Mouse (Mus musculus) retina, postnatal 7 days (tissue): ENCODE measurements at regions not wholly inside any gene's neighbourhood (a gene's known extent, or its start where the extent isn't known, plus 50 kb on each side); places are given as distances from the start of the nearest gene placed in this dataset.

Experiments used
- DNase-seq: peaks from one replicate; pipeline ENCODE4 v3.0.0-alpha.2; 2012; ENCODE audit warnings: low read depth, low spot score

DNA sequence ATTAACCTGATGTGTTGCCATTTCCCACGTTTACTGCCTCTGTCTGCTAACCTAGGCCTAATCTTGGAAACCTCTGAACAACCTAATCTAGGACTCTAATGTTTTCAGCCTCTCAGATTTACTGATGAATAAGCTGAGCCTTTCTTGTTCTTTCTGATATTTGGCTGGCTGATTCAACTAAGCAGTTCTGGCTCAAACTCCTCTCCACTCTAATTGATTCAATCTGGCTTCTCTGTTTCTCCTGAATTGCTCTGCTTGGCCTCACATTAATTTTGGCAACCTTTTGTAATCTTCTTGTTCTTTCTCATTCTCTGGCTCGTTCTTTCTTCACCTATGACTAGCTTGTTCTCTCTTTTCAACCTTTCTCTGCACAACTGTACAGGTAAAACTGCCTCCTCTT, 1561.2 kb upstream of the Zeb2 start:
- DNase-seq: no peak

DNA sequence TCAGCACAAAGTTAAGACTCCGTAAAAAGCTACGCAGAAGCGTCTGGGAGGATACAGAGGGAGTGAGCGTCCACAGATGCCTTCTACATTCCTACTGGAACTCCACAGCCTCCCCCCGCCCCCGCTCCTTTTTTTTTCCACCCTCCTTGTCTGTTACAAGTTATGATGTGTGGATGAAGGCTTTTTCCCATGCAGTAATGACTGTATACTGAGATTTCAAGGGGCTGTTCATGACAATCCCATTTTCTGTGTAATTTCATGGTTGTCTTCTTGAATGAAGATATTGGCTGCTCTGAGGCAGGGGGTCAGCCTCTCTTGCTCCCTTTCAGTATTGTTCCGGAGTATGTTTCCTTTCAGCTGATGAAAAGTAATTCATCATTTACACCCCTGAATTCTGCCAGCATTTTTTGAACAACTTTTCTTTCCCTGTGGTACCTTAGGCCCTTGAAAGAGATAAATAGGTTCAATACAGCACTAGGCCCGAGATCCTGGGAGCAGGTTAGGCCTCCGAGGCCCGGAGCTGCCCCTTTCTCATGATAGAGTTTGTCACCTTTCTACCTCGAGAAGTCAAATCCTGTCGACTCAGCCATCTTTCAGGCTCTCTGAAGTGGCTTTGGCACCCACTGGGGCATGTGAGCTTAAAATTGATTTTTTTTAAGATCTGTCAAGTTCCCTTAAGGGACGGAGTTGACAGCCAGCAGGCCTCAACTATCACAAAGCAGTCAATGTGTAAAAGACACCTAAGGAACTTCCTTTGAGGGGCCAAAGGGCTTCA, 1552.5 kb upstream of the Zeb2 start:
- no peak for DNase-seq

DNA sequence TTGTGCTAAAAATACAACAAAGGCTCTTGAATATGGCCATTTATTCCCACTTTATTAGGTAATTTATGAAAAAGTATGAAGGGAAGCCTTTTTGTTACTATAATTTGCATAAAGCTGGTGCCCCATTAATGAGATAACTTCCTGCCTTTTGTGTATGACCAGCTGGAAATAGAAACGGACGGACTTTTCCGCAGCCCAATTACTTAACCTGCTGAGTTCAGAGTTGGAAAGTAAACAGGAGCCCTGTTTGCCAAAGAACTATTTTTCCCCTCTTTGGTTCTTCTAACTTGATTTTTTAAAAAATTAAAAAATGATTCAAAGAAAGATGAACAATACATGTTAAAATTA, 1549.8 kb upstream of the Zeb2 start:
- DNase-seq: no peak

DNA sequence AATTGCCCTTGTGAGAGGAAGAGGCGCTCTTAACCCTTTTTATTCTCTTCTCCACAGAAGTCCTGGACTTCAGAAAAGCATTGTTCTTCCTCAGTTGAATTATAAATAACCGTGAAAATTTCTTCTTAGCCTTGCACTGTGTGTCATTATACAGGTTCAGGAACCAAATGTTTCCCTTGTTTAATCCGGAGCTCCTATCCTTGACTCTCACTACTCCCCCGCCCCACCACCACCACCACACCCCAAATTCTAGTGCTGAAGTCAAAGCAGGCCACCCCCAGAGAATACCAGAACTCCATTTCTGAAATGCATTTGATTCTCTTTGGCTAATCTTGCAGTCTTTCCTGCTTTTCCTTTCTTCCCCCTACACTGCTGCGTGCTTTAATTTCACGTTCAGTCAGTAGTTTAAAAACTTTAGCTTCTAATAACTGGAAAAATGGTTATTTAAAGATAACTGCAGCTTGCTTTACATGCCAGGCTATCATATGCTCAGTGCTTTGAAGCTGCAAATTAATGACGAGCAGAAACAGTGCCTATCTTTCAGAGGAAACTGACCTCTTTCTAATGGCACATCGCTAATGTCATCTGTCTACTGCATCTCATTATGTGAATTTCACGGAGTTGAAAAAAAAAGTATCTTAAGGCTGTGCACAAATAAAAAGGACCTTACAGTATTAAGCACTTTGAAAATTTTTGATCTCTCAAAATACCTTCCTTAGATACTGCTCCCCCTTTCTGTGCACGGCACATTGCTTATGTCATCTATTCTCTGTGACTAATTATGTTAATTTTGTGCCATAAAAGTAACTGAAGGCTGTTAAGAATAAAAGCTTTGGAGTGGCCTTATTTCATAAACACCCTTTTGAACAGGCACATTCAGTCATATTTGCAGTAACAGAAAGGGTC, 1549.1 kb upstream of the Zeb2 start:
- no peak for DNase-seq

DNA sequence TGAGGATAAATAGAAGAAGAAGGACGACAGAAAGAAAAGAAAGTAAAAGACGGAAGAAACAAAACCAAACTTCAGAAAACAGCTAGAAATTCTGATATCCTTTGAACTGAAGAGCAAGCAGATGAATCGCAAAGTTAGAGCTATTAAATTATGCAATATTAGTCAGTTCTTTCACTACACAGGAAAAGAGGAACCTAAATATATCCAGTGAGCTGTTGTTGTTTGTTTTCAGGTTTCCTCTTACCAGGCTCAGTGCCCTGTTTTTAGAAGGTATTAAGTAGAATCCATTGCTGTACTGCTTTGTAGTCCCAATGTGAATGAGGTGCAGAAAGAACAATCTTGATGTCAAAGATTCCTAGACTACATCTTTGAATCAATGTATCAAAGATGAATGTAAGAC, 1544.7 kb upstream of the Zeb2 start:
- DNase-seq: no peak

DNA sequence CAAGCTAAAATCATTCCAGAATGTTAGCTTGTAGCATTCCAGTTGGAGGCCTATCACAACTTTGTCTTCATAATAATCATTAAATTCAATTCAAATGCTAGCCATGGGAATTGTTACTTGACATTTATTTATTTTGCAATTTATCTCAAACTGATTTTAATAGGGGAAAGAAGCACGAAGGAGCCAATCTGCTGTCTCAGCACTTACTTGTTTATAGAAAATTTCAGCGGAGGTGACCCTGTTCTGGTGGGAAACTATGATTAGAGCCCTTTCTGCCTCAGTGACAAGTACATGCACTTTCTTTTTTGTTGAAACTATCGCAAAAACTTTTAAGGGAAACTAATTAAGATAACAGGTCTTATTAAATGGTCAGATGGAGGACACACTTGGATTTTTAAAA, 1543.4 kb upstream of the Zeb2 start:
- DNase-seq: no peak

DNA sequence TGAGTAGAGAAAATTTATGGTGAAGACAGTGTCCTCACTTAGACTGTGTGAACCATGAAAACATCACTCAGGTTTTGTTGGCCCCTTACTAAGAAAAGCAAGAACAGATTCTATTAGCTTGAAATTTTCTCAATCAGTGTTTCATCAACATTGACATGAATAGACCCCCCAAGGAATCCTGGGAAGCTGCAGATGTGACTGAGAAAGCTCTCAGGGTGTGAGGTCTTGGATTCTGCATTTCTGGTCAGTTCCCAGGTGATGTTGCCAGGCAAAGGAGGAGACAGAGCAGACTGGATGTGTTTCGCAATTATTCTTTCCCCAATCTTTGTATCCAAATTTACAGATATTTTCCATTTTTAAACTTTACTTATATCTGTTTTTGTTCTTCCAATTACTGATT, 1538.1 kb upstream of the Zeb2 start:
- no peak for DNase-seq

DNA sequence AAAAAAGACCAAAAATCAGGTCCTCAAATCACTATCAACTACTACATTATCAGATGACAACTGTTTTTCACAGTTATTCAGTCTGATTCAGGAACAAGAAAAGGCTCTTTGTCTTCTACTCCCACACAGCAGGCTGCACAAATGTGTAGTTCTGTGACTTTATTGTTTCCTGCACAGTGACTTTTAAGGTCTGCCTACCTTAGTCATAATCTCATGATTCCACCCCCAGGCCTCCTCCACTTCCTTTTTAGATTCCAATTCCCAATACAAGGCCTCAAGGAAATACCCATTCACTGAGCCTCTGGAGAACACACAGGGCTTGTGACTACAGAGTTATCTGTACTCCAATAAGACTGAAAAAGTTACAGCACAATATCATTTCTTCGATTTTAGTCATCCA, 1535.4 kb upstream of the Zeb2 start:
- DNase-seq: no peak

DNA sequence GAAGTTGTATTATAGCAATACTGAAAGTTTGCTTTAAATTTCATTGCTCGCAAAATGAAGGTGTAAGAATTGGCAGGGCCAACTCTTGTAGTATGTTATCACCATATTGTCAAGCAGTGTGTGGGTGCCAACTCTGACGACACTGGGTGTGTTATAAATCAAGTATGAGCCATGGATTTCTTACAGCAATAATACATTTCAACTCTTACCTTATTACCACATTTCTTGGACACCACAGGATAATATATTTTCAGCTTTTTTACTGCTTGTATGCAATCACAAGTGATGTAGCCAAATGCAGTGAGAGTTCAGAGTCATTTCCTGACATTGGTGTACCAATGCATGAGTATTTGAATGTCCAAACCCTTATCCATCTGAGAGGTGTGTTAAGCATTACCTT, 1529.2 kb upstream of the Zeb2 start:
- DNase-seq: no peak

DNA sequence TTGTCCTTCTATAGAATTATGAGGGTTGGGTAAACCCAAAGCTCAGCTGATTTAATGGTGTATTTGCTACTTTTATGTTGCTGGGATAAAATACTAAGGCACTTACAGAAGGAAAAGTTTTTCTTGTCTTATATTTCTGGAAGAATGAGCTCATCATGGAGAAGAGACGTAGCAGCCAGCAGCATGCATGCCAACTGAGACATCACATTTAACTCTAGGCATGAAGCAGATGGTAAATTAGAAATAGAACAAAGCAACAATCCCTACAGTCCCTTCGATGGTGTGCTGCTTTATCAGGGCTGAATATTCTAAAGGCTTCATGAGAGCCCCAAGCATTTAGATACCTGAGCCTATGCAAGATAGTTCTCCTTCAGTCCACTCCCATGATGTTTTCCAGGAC, 1492.0 kb upstream of the Zeb2 start:
- DNase-seq: no peak

DNA sequence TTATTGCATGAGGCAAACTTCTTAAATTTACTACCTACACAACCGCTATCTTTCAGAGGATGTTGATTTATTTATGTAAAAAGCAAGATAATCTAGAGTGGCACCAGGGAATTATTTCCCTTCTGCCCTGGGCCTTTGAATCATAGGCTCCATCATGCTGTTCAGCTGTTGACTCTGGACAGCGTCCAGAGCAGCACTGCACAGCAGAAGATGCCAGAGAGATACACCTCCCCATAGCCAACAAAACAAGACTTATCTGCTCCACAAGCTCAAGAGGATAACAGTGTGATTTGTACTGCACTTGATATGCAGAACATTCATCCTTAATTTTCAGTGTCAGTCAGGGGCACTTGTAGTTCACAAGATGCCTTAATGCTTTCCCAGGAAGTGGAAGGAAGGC, 1464.6 kb upstream of the Zeb2 start:
- no peak for DNase-seq

DNA sequence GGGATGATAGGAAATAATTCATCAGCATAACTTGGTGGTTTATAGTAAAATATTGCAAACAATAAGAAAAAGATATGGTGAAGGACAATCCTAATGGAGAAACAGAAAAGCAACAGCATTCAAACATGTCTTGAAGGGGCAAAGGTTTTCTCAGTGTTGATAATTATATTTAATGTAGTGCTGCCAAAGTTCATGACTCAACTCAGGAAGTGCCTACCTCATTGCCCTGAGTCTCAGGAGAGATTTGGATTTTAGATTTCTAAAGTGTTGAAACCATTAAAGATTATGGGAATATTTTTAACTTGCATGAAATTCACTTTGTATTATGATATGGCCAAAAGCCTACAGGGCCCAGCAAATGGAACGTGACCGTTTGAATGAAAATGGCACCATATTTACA, 1453.2 kb upstream of the Zeb2 start:
- no peak for DNase-seq

DNA sequence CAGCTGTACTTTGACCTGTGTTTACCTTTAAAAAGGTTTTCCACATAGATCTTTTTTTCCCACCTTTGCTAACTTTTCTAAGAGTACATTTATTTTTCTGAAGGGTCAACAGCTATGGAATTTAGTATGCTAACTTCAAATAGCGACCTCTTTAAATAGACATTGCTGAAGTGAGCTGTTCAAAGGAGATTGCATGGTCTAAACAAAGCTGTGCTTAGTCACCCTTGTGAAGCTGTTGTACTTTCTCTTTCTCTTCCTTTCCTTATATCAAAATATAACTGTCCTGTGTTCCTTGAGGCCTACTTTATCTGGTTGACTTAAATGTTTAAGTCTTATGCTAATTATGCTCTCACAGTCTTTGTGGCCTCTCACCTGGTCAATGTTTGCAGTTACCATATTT, 1416.2 kb upstream of the Zeb2 start:
- DNase-seq: no peak

DNA sequence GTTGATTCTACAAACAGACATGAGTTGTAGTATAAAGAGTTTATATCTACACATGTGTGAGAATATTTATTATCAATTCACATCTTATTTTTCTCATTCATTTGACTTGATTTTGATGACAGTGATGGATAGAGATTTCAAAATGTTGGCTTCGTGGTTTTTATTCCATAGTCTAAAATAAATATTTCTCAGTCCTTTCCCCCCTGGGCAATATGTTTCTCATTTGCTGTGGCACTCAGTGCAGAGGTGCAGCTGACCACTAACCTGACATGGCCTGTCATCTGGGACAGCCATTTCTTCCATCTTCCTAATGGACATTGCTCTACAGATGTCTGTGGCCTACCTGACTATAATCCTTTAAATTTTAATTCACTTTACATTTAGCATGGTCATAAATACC, 1413.5 kb upstream of the Zeb2 start:
- no peak for DNase-seq

DNA sequence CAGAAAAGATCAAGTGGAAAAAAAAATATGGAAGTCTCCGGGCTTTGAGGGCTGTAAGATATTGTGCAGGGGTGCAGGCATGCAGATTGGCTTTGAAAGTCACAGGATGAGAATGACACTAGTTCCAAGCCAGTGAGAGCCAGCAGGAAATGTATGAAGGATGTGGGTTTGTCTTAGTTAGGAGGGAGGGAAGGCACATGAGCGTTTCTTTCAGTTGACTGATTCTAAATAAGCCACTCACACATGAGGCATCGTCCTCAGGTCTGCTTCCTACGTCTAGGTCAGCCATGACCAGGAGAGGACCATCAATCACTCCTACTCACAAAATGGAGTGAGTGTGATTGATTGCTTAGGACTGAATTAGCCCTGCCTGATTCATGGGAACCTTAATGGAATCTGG, 1408.0 kb upstream of the Zeb2 start:
- no peak for DNase-seq

DNA sequence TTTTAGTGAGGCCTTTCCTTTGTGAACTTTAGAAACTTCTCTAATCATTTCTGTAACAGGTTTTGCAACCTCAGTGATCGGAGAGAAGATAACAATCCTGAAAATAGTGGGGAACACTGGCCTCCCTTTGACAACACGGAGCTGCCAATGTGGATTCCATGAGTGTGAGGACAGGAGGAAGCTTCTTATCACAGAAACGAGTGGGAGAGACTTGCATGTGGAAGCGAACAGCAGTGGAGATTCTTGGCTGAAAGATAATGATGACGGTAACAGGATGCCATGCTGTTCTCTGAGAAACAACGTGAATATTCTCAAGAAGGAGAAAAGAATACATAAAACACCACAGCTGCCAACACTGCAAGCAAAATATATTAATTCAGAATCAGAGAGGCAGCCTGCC, 1407.4 kb upstream of the Zeb2 start:
- no peak for DNase-seq

DNA sequence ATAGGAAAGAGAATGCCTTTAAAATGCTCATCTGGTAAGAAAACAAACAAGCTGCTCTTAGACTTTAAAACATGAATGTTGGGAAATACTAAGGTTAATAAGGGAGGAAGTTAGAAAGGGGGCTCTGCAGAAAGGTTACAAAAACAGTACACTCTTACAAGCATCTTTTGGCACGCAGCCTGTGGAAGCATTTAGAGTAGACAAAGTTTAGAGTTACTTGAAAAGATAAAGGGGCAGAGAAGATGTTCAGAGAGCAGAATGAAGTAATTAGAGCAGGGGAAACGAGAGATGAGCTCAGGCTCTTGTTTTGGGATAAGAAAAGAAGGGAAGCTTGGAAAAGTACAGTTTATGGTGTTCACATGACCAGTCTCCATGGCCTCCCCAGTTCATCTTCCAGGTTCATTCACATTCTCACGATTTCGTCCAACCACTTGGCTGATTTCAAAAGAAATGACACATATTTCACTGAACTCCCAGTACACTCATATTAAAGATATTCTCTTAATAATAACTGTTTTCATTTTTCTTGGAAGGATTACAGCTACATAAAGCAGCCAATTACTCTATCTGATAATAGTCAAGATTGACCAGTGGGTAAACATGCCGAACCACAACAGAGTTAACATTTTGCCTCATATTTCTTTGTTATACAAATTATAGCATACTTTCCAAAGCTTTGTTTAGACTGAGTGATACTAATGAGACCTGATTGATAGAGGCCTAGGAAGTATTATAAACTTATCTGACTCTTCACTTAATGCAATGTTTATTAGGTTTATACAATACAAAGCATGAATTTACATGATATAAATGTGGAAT, 1404.2 kb upstream of the Zeb2 start:
- no peak for DNase-seq

DNA sequence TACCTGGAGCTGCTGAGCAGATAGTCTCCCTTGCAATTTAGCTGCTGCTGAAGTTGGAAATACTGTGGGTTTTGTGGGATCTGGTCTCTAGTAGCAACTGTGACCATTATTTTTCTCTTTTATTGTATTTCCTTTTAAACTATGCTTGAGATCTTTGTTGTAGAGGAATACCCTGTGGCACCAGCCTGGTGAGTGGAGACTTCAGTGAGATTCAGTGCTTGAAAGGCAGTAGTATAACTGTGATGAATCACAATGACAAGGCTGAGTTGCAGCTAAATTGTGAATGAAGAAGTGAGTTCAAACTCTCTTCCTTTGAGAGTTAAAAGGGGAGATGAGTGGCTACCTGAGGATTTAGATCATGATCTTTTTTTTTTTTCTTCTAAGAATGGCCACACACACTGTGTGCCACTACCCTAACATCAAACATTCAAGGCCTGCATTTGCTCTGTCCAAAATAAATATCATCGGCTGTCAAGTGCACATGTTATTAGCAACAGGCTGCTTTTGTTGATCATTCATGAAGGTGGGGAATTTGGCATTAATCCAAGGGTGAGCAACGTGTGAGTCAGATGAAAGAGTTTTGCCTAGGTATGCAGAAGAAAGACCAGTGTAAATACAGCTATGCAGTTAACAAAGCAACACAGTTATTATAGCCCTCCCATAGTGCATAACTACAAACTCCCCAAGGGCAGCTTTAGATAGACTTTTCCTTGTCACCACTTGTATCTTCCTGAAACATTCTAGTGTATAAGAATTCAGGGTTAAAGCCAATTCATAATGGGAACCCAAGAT, 1395.2 kb upstream of the Zeb2 start:
- DNase-seq: no peak

DNA sequence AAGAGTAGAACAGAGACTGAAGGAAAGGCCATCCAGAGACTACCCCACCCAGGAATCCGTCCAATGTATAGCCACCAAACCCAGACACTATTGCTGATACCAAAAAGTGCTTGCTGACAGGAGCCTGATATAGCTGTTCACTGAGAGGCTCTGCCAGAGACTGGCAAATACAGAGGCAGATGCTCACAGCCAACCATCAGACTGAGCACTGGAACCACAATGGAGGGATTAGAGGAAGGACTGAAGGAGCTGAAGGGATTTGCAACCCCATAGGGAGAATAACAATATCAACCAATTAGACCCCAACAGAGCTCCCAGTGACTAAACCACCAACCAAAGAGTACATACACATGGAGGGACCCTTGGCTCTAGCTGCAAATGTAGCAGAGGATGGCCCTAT, 1389.8 kb upstream of the Zeb2 start:
- no peak for DNase-seq

DNA sequence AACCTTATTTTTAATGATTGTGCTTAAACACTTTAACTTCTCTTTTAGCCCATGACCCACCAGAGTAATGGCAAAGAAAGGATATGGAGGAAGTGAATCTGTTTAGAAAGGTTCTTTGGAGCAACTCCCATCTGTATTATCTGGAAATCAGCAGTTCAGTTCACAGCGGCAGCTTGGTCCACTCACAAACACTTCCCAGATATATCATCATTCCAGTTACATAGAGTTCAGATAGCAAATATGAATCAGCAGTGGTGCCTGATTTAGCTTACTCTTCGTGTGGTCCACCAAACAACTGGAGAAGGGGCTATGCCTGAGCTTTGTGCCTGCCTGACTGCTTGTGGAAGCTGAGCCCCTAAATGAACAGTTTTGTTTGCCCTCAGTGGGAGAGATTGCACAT, 1385.9 kb upstream of the Zeb2 start:
- no peak for DNase-seq

DNA sequence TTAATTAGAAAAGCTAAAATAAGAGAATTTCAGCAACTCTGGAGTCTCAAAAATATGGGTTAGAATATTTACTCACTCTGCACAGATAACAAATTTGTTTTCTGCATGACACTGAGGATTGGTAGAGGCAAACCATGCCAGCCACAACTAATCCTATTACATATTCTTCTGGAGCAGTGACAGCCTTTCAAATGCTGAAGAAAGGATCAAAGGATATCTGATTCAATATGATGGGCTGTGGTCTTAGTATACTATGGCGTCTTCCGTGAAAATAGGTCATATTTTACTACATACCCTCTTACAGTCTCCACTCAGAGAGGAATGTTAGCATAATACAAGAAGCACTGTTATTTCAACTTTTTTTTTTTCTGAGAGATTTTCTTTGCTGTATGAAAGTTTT, 1375.1 kb upstream of the Zeb2 start:
- no peak for DNase-seq

DNA sequence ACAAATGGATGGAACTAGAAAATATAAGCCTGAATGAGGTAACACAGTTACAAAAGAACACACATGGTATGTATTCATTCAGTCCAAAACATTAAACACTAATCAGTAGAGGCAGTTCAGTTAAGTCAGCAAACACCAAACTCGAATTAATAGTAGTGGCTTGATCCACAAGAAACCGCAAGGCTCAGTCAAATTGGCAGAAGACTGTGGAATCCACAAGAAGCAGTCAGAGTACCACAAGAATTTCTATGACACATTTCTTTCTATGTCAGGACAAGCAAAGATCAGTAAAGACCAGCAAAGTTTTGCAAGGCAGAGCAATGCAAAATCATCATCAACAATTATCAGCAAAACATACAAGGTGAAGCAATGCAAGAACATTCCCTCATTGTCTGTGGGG, 1373.9 kb upstream of the Zeb2 start:
- DNase-seq: no peak
